Mouse (Mus musculus) urinary bladder, postnatal 10 days (tissue): ENCODE measurements around the gene Zfand5.

Source experiments
- DNase-seq: peaks from one replicate; pipeline ENCODE4 v3.0.0; 2022; ENCODE audit warnings: low spot score

The Zfand5 gene

DNA sequence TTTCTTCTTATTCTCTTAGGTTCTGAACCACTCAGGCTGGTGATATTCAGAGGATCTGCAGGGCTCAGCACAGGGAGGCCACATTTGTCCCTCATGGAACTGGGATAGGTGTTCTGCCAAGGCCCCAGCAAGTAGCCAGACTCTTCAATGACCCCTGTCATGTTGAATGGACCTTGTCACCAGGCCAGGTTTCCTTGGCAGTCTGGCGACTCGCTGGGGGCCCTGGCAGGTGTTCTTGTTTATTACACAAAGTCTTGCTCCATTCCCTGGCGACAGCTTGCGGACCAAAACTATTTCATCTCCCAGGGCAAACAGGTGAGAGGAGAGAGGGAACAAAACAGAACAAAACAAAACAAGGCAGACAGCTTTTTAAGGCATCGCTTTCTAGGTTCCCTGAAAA, 57.7 kb downstream of the Zfand5 start:
- no peak for DNase-seq

- no peak for DNase-seq
Measured at GRCm38 (mm10) chr19:21330305-21331115, 58.4 kb downstream of the Zfand5 start.

DNA sequence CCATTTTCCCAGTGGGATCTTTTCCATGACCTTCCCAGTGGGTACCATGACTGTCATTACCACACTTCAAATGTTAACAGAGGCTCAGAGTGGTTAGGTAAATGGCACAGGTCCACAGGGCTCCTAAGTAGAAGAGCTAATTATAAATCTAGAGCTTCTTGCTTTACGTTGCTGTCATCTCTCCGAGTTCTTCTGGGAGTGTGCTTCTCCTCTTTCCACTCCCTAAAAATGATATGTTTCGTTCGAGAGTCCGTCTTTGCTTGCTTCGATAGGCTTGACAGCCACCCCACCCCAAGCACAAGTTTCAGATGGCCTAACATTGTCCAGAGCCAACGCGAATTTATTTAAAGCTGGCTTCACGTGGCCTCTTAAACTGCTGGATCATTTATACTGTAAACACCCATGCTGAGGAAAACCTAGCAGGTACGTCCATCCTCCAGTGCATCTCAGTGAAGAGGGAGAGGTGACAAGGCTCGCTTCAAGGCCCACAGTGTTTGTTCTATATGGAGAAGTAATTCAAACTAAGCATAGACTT, 59.6 kb downstream of the Zfand5 start:
- DNase-seq = no peak
